Mouse (Mus musculus): ENCODE measurements around the gene Acbd6.

- TF ChIP-seq CTCF (IDR thresholded peaks at IDR 0.05; ENCODE audit: low read depth) = no peak
- TF ChIP-seq EP300 (IDR thresholded peaks at IDR 0.05; ENCODE audit: low read depth) = no peak
Measured at GRCm38 (mm10) chr1:155731156-155731555, 173.2 kb downstream of the Acbd6 start.

Data from liver, postnatal 0 days (tissue).